Mouse (Mus musculus): Measurements from ENCODE around the gene Phb2.

GRCm38 (mm10) chr6:124669234-124669859 is 42.8 kb upstream of the Phb2 start:
- no peak for TF ChIP-seq ETS1 (IDR thresholded peaks at IDR 0.05; ENCODE audit: low read depth, low read length)
- TF ChIP-seq E2F4 (IDR thresholded peaks at IDR 0.05; ENCODE audit: borderline replicate concordance, low read depth, low read length): no peak
- no peak for TF ChIP-seq CTCF (IDR thresholded peaks at IDR 0.05 in 2 of 3, conservative IDR thresholded peaks at IDR 0.05 in 1 of 3; ENCODE audit: control insufficient read depth in 1 of 3, insufficient read depth in 1 of 3, low read depth in 2 of 3, low read length in 3 of 3, poor library complexity in 1 of 3, severe bottlenecking in 1 of 3)
- no peak for TF ChIP-seq ZNF384 (IDR thresholded peaks at IDR 0.05; ENCODE audit: low read depth, low read length)
